ENCODE assay signal across 8 mouse cellular contexts in genomic region chr11:120990951-120991526, GRCm38 (mm10). TPM values are rescaled to one million over a fixed set of nuclear protein-coding genes. Genes with fewer than 3 reads are reported as not detected.
DNase-seq lines count a peak whose midpoint lies in the region; ATAC-seq and TF ChIP-seq lines count a peak whose summit lies in the region.

Gene Csnk1d (minus strand): TSS chr11:120991330.

- H3K36me3 ChIP-seq in forebrain, embryonic 10.5 days (replicated peaks), result peaks cover 32% of the 10 kb centered on the region
- peaks cover 1% of the 10 kb centered on the region; the same call in 1 of the 2 replicates for H3K36me3 ChIP-seq in heart, embryonic 15.5 days
- H3K36me3 ChIP-seq in liver, embryonic 14.5 days (replicated peaks; ENCODE audit: control insufficient read depth, insufficient read depth, low read depth), result peaks cover 2% of the 10 kb centered on the region
- H3K36me3 ChIP-seq in neural tube, embryonic 11.5 days (ENCODE audit: control insufficient read depth, insufficient read depth, low read length), result peaks cover under 1% of the 10 kb centered on the region; the same call in 1 of the 2 replicates
- H3K36me3 ChIP-seq in stomach, postnatal 0 days (ENCODE audit: control insufficient read depth, insufficient read depth, low read length), result 0 out of 2 replicates have a peak, but pooled peaks cover 2% of the 10 kb centered on the region

- TF ChIP-seq CTCF in liver, embryonic 14.5 days (IDR thresholded peaks at IDR 0.05; ENCODE audit: low read depth), result no peak
- TF ChIP-seq CTCF in stomach, postnatal 0 days (IDR thresholded peaks at IDR 0.05; ENCODE audit: low read depth), result 0 out of 2 replicates have a peak, but pooled peaks have one; percentile 16

- H3K9ac ChIP-seq in heart, embryonic 15.5 days, result peak within 1 kb of the TSS; percentile 100
- peak within 1 kb of the TSS; percentile 96 for H3K9ac ChIP-seq in liver, embryonic 14.5 days (replicated peaks)
- H3K9ac ChIP-seq in neural tube, embryonic 11.5 days (ENCODE audit: low read length), result peak within 1 kb of the TSS; percentile 98
- peak within 1 kb of the TSS; percentile 100 for H3K9ac ChIP-seq in stomach, postnatal 0 days (ENCODE audit: low read length)

- no peaks in the 10 kb centered on the region for H3K9me3 ChIP-seq in forebrain, embryonic 10.5 days
- no peaks in the 10 kb centered on the region for H3K9me3 ChIP-seq in heart, embryonic 15.5 days (replicated peaks)
- no peaks in the 10 kb centered on the region for H3K9me3 ChIP-seq in liver, embryonic 14.5 days (ENCODE audit: control insufficient read depth, low read length)
- H3K9me3 ChIP-seq in neural tube, embryonic 11.5 days (ENCODE audit: control insufficient read depth, low read length), result no peaks in the 10 kb centered on the region
- no peaks in the 10 kb centered on the region for H3K9me3 ChIP-seq in stomach, postnatal 0 days (ENCODE audit: control insufficient read depth, low read length)

- peak; percentile 83 for ATAC-seq in CD4-positive, CD25-positive, alpha-beta regulatory T cell, adult 4 months
- ATAC-seq in heart, embryonic 15.5 days (replicated peaks; ENCODE audit: insufficient number of reproducible peaks, insufficient read depth, low FRiP score, low read depth), result peak; percentile 88
- peak; percentile 80 for ATAC-seq in liver, embryonic 14.5 days (ENCODE audit: insufficient read depth)
- ATAC-seq in neural tube, embryonic 11.5 days (ENCODE audit: insufficient read depth, low FRiP score, low TSS enrichment), result peak; percentile 86
- ATAC-seq in stomach, postnatal 0 days (ENCODE audit: low FRiP score, low TSS enrichment), result peak; percentile 87

- 0 out of 2 replicates have a peak, but pooled peaks have one; percentile 8 for TF ChIP-seq EP300 in liver, embryonic 14.5 days (IDR thresholded peaks at IDR 0.05; ENCODE audit: low read depth)
- TF ChIP-seq EP300 in stomach, postnatal 0 days (optimal IDR thresholded peaks at IDR 0.05), result peak; percentile 92

- H3K27me3 ChIP-seq in forebrain, embryonic 10.5 days (ENCODE audit: poor library complexity, severe bottlenecking), result no peaks in the 10 kb centered on the region
- no peaks in the 10 kb centered on the region for H3K27me3 ChIP-seq in heart, embryonic 15.5 days
- H3K27me3 ChIP-seq in liver, embryonic 14.5 days (ENCODE audit: control insufficient read depth, insufficient read depth, low read length), result no peaks in the 10 kb centered on the region
- no peaks in the 10 kb centered on the region for H3K27me3 ChIP-seq in neural tube, embryonic 11.5 days (ENCODE audit: control insufficient read depth, insufficient read depth, low read length)
- H3K27me3 ChIP-seq in stomach, postnatal 0 days (ENCODE audit: control insufficient read depth, insufficient read depth, low read length), result no peaks in the 10 kb centered on the region

- peak; percentile 96 for DNase-seq in c-Kit-negative CD71-positive TER-119-positive erythroid progenitor cells, embryonic 14.5 days (ENCODE audit: low read depth, low spot score)
- peak; percentile 98 for DNase-seq in forebrain, embryonic 10.5 days (ENCODE audit: extremely low spot score, low spot score)
- DNase-seq in kidney, postnatal 25 days, result peak; percentile 97 to 100
- peak; percentile 85 to 89 (median 85) for DNase-seq in liver, embryonic 14.5 days (ENCODE audit: low read depth in 3 of 3, low spot score in 3 of 3)
- peak; percentile 98 for DNase-seq in neural tube, embryonic 11.5 days (ENCODE audit: low spot score)
- peak; percentile 99 for DNase-seq in stomach, postnatal 0 days (ENCODE audit: low spot score)

- H3K27ac ChIP-seq in forebrain, embryonic 10.5 days, result peak within 1 kb of the TSS; percentile 100
- H3K27ac ChIP-seq in heart, embryonic 15.5 days, result peak within 1 kb of the TSS; percentile 96
- H3K27ac ChIP-seq in liver, embryonic 14.5 days, result peak within 1 kb of the TSS; percentile 81
- peak within 1 kb of the TSS; percentile 97 for H3K27ac ChIP-seq in neural tube, embryonic 11.5 days (ENCODE audit: low read depth, low read length)
- H3K27ac ChIP-seq in stomach, postnatal 0 days (replicated peaks), result peak within 1 kb of the TSS; percentile 98

- under 1% methylated on average over 59 of the region's 59 CpGs for WGBS in forebrain, embryonic 10.5 days
- WGBS in heart, embryonic 15.5 days, result under 1% methylated on average over 58 of the region's 59 CpGs
- WGBS in liver, embryonic 14.5 days (ENCODE audit: insufficient replicate concordance), result under 1% methylated on average over 58 of the region's 59 CpGs
- under 1% methylated on average over 59 of the region's 59 CpGs for whole genome bisulfite sequencing in neural tube, embryonic 11.5 days
- under 1% methylated on average over 52 of the region's 59 CpGs for WGBS in stomach, postnatal 0 days

- H3K4me3 ChIP-seq in forebrain, embryonic 10.5 days, result peak within 1 kb of the TSS; percentile 100
- H3K4me3 ChIP-seq in heart, embryonic 15.5 days, result peak within 1 kb of the TSS; percentile 96
- peak within 1 kb of the TSS; percentile 81 to 94 for H3K4me3 ChIP-seq in liver, embryonic 14.5 days (ENCODE audit: insufficient read depth in 1 of 2, low read depth in 2 of 2, low read length in 2 of 2)
- peak within 1 kb of the TSS; percentile 71 for H3K4me3 ChIP-seq in neural tube, embryonic 11.5 days (ENCODE audit: low read depth, low read length)
- H3K4me3 ChIP-seq in stomach, postnatal 0 days (ENCODE audit: low read depth, low read length), result peak within 1 kb of the TSS; percentile 100

- peak within 1 kb of the TSS; percentile 69 for H3K4me2 ChIP-seq in heart, embryonic 15.5 days
- H3K4me2 ChIP-seq in liver, embryonic 14.5 days (ENCODE audit: low read depth), result peak within 1 kb of the TSS; percentile 82
- peak within 1 kb of the TSS; percentile 93 for H3K4me2 ChIP-seq in neural tube, embryonic 11.5 days (ENCODE audit: low read depth)
- peak within 1 kb of the TSS; percentile 80 for H3K4me2 ChIP-seq in stomach, postnatal 0 days (replicated peaks; ENCODE audit: low read depth)

- H3K4me1 ChIP-seq in forebrain, embryonic 10.5 days, result peaks cover 51% of the 10 kb centered on the region
- H3K4me1 ChIP-seq in heart, embryonic 15.5 days (replicated peaks), result peaks cover 54% of the 10 kb centered on the region
- H3K4me1 ChIP-seq in liver, embryonic 14.5 days (replicated peaks; ENCODE audit: control insufficient read depth in 2 of 2, insufficient read depth in 2 of 2, low read length in 1 of 2), result peaks cover 23 to 44% of the 10 kb centered on the region in 2 experiments
- H3K4me1 ChIP-seq in neural tube, embryonic 11.5 days (ENCODE audit: control insufficient read depth, insufficient read depth, low read length), result peaks cover 18% of the 10 kb centered on the region
- peaks cover 16% of the 10 kb centered on the region for H3K4me1 ChIP-seq in stomach, postnatal 0 days (replicated peaks; ENCODE audit: control insufficient read depth, insufficient read depth)

RNA-seq across cellular contexts. Expression of gene Csnk1d, which starts in this region (rescaled TPM):
- polyA plus RNA-seq in CD4-positive, CD25-positive, alpha-beta regulatory T cell, adult 4 months (2017; shearing (Covaris generic)), result 10 to 100 TPM; 50.4 to 78.2 TPM
- 120 and 123 TPM in 2 replicates for polyA plus RNA-seq in forebrain, embryonic 10.5 days (2016; fragmentation: Nextera tagmentation; extraction: Ambion mirVana)
- 59.5 and 79.0 TPM in 2 replicates for polyA plus RNA-seq in heart, embryonic 15.5 days (2015; fragmentation: Nextera tagmentation; extraction: Ambion mirVana)
- 22.5 and 27.0 TPM in 2 replicates for polyA plus RNA-seq in liver, embryonic 14.5 days (2012; rRNA removed)
- 17.1 and 19.6 TPM in 2 replicates for polyA plus RNA-seq in liver, embryonic 14.5 days (2014; fragmentation: Nextera tagmentation; extraction: Ambion mirVana)
- polyA plus RNA-seq in neural tube, embryonic 11.5 days (2014; fragmentation: Nextera tagmentation; extraction: Ambion mirVana), result 81.6 and 84.6 TPM in 2 replicates
- polyA plus RNA-seq in stomach, postnatal 0 days (2015; fragmentation: Nextera tagmentation; extraction: Ambion mirVana), result 60.7 and 63.8 TPM in 2 replicates

Comparison
In these comparisons a context has a peak if more than half of its experiments do, and no peak if none do; other contexts are left out.
1. Peak in every context shown above with its lines: DNase-seq, ATAC-seq, H3K4me3 ChIP-seq and H3K27ac ChIP-seq.